Mouse (Mus musculus): ENCODE results near the gene Sik3. TPM values are rescaled to one million over a fixed set of nuclear protein-coding genes. Genes with fewer than 3 reads are reported as not detected.

The Sik3 gene
- polyA plus RNA-seq, 1 experiment from 2014 or later, result 10.8 TPM

DNA sequence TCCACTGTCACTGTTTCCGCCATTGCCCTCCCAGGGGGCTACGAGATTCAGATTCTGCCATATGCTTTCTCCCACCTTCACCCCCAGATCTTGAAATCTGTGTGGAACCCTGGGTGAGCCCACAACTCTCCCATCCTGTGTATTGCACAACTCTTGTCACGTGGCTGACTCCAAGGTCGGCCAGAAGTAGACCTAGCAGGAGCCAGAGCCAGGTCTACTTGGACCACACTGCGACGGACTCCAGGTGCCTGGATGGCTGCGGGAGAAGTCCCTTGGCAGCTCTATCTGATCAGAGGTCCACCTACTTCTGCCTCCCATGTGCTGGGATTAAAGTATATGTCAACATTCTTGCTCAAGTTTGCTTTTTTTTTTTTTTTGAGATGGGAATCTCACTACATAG lies 248.5 kb downstream of the Sik3 start:
- no peaks in the 10 kb centered on the region for H3K36me3 ChIP-seq (ENCODE audit: control insufficient read depth, insufficient read depth, low read length)
- H3K4me2 ChIP-seq (ENCODE audit: low read depth), result no peak overlapping the region
- no peaks in the 10 kb centered on the region for H3K27me3 ChIP-seq (ENCODE audit: control insufficient read depth, insufficient read depth, low read length)
- H3K9ac ChIP-seq (ENCODE audit: low read length), result no peak overlapping the region
- H3K4me3 ChIP-seq (ENCODE audit: low read depth, low read length), result no peak overlapping the region
- WGBS, result 87% methylated on average over 7 of the region's 7 CpGs
- H3K9me3 ChIP-seq (ENCODE audit: control insufficient read depth, low read length), result no peaks in the 10 kb centered on the region
- no peak overlapping the region for H3K27ac ChIP-seq (ENCODE audit: low read depth, low read length)
- no peaks in the 10 kb centered on the region for H3K4me1 ChIP-seq (ENCODE audit: control insufficient read depth, insufficient read depth, low read length)
- no peak for DNase-seq (ENCODE audit: low spot score)
- no peak for ATAC-seq (ENCODE audit: insufficient read depth, low FRiP score, low TSS enrichment)

DNA sequence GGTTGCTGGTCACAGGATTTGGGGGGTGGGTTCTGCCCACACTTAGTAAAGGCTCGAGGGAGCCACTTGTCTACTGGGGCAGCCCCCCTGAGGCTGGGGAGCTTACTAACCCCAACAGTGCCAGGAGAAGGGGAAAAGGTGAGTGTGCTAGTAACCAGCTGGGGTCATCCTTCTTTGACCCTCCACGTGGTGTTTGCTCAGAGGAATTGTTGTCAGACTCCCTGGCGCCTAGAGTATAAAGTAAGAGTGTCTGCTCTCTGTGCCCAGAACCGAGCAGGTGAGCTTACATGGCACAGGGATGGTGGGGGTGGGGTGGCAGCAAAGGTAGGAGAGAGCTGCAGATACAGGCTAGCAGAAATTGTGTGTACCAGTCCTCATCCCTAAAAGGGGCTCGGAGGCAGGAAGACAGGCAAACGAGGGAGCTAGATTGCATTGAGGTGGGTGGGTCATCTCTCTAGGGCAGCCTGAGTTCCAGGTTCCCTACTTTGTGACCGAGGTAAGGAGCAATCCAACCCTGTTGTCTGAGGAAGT lies 255.8 kb downstream of the Sik3 start, which contains the start of gene Apoa5:
Apoa5 (plus strand) TSS at position 291 of the 531 bp plus-strand sequence.
- no peak within 1 kb of the TSS for H3K4me2 ChIP-seq (ENCODE audit: low read depth)
- H3K4me1 ChIP-seq (ENCODE audit: control insufficient read depth, insufficient read depth, low read length), result no peaks in the 10 kb centered on the region
- no peaks in the 10 kb centered on the region for H3K9me3 ChIP-seq (ENCODE audit: control insufficient read depth, low read length)
- WGBS, result 59% methylated on average over 7 of the region's 7 CpGs
- DNase-seq (ENCODE audit: low spot score), result no peak
- ATAC-seq (ENCODE audit: insufficient read depth, low FRiP score, low TSS enrichment), result no peak
- H3K27me3 ChIP-seq (ENCODE audit: control insufficient read depth, insufficient read depth, low read length), result no peaks in the 10 kb centered on the region
- no peaks in the 10 kb centered on the region for H3K36me3 ChIP-seq (ENCODE audit: control insufficient read depth, insufficient read depth, low read length)
- H3K27ac ChIP-seq (ENCODE audit: low read depth, low read length), result no peak within 1 kb of the TSS
- H3K4me3 ChIP-seq (ENCODE audit: low read depth, low read length), result no peak within 1 kb of the TSS
- no peak within 1 kb of the TSS for H3K9ac ChIP-seq (ENCODE audit: low read length)

DNA sequence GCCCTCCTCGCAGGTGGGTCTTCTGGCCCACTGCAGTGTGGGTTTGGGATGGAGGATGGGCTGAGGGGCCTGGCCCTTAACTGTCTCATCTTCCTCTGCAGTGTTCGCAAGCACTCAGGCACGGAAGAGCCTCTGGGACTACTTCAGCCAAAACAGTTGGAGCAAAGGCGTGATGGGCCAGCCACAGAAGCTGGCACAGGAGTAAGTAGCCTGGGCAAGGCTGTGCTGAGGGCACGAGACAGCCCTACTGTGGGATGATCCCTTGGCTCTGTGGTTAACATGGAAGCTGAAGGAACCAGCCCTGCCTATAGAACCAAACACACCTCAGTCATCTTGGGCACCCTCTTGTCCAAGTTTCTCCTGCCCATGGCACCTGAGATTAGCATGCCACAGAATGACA lies 256.5 kb downstream of the Sik3 start:
- Histone ChIP-seq H3K9ac (ENCODE audit: low read length) (no peak overlapping the region), H3K27ac (ENCODE audit: low read depth, low read length) (no peak overlapping the region), H3K9me3 (ENCODE audit: control insufficient read depth, low read length) (no peaks in the 10 kb centered on the region), H3K27me3 (ENCODE audit: control insufficient read depth, insufficient read depth, low read length) (no peaks in the 10 kb centered on the region), H3K4me1 (ENCODE audit: control insufficient read depth, insufficient read depth, low read length) (no peaks in the 10 kb centered on the region), H3K4me3 (ENCODE audit: low read depth, low read length) (no peak overlapping the region), H3K36me3 (ENCODE audit: control insufficient read depth, insufficient read depth, low read length) (no peaks in the 10 kb centered on the region), H3K4me2 (ENCODE audit: low read depth) (no peak overlapping the region)
- 91% methylated on average over 5 of the region's 5 CpGs for WGBS
- no peak for ATAC-seq (ENCODE audit: insufficient read depth, low FRiP score, low TSS enrichment)
- no peak for DNase-seq (ENCODE audit: low spot score)

DNA sequence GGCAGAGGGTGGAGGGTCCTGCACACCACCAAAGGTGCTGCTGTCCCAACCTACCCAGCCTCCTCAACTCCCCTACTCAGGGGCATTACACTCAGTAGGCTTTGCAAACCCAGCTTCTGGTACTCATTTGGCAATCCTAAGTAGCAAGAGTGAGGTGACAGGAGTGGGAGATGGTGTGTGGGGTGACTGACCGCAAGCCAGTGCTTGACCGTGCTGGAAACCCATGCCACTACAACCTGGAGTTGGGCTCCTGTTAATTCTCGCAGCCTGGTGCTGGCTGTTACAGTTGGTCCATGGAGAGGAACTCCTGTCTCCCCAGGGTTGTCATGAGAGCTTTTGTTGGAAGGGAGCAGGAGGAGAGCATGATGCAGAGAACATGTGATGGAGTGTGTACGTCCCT lies 258.2 kb downstream of the Sik3 start:
- no peaks in the 10 kb centered on the region for H3K27me3 ChIP-seq (ENCODE audit: control insufficient read depth, insufficient read depth, low read length)
- H3K36me3 ChIP-seq (ENCODE audit: control insufficient read depth, insufficient read depth, low read length), result no peaks in the 10 kb centered on the region
- ATAC-seq (ENCODE audit: insufficient read depth, low FRiP score, low TSS enrichment) (no peak), DNase-seq (ENCODE audit: low spot score) (no peak)
- H3K4me1 ChIP-seq (ENCODE audit: control insufficient read depth, insufficient read depth, low read length), result no peaks in the 10 kb centered on the region
- H3K27ac ChIP-seq (ENCODE audit: low read depth, low read length), result no peak overlapping the region
- H3K9ac ChIP-seq (ENCODE audit: low read length), result no peak overlapping the region
- H3K4me3 ChIP-seq (ENCODE audit: low read depth, low read length), result no peak overlapping the region
- H3K9me3 ChIP-seq (ENCODE audit: control insufficient read depth, low read length), result no peaks in the 10 kb centered on the region
- H3K4me2 ChIP-seq (ENCODE audit: low read depth), result no peak overlapping the region
- 91% methylated on average over 4 of the region's 4 CpGs for WGBS

DNA sequence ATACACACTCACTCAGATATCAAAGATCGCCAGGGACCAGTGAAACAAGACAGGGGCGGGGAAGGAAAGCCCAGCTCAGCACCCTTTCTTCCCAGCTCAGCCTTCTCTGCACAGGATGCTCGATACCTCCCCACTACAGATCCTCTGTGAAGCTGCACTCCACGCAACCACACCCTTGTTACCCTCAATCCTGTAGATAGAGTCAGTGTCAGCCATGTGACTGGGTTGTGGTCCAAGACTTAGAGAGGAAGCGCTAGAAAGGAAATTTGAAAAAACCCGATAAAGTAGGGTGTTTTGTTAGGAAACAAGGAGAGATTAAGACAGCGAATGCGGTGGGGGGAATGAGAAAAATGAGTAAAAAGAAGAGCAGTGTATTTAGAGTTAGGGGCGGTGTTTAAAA lies 259.4 kb downstream of the Sik3 start:
- no peak overlapping the region for H3K4me3 ChIP-seq (ENCODE audit: low read depth, low read length)
- no peak for DNase-seq (ENCODE audit: low spot score)
- 90% methylated on average over 9 of the region's 9 CpGs for WGBS
- H3K9me3 ChIP-seq (ENCODE audit: control insufficient read depth, low read length), result no peaks in the 10 kb centered on the region
- H3K4me2 ChIP-seq (ENCODE audit: low read depth), result no peak overlapping the region
- no peak overlapping the region for H3K9ac ChIP-seq (ENCODE audit: low read length)
- no peak for ATAC-seq (ENCODE audit: insufficient read depth, low FRiP score, low TSS enrichment)
- peaks cover 2% of the 10 kb centered on the region; the same call in 1 of the 2 replicates for H3K36me3 ChIP-seq (ENCODE audit: control insufficient read depth, insufficient read depth, low read length)
- H3K27ac ChIP-seq (ENCODE audit: low read depth, low read length), result no peak overlapping the region
- no peaks in the 10 kb centered on the region for H3K27me3 ChIP-seq (ENCODE audit: control insufficient read depth, insufficient read depth, low read length)
- H3K4me1 ChIP-seq (ENCODE audit: control insufficient read depth, insufficient read depth, low read length), result no peaks in the 10 kb centered on the region

DNA sequence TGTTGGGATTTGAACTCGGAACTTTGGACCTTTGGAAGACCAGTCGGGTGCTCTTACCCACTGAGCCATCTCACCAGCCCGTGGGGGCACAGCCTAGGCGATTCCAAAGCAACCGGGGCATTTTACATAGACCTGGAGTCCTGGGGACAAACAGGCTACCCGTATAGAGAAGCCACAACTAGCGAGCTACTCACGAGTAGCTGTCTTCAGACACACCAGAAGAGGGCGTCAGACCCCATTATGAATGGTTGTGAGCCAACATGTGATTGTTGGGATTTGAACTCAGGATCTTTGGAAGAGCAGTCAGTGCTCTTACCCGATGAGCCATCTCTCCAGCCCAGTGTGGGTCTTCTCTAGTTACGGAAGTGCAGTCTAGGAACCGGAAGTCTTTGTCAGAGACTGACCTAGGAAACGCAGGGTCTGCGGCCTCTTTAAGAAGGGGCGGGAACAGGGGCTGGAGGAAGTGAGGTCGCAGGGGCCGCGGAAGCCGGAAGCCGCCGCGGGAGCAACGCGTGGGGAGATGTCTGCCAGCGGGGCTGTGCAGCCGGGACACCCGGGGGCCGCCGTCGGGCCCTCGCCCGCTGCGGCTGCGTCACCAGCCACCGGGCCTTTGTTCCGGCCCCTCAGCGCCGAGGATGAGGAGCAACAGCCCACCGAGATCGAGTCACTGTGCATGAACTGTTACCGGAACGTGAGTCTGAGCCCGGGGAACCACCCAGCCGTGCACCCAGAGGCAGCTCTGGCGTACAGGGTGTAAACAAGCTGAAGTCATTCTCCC lies 260.2 kb downstream of the Sik3 start, which contains the start of gene Zpr1:
Zpr1 (plus strand) TSS at position 388 of the 778 bp plus-strand sequence.
- Histone ChIP-seq H3K36me3 (ENCODE audit: control insufficient read depth, insufficient read depth, low read length) (peaks cover 2% of the 10 kb centered on the region; the same call in 1 of the 2 replicates), H3K27ac (ENCODE audit: low read depth, low read length) (no peak within 1 kb of the TSS), H3K9me3 (ENCODE audit: control insufficient read depth, low read length) (no peaks in the 10 kb centered on the region), H3K27me3 (ENCODE audit: control insufficient read depth, insufficient read depth, low read length) (no peaks in the 10 kb centered on the region), H3K4me3 (ENCODE audit: low read depth, low read length) (peak within 1 kb of the TSS; percentile 73), H3K9ac (ENCODE audit: low read length) (peak within 1 kb of the TSS; percentile 58), H3K4me2 (ENCODE audit: low read depth) (peak within 1 kb of the TSS; percentile 73), H3K4me1 (ENCODE audit: control insufficient read depth, insufficient read depth, low read length) (no peaks in the 10 kb centered on the region)
- 5% methylated on average over 45 of the region's 45 CpGs for WGBS
- DNase-seq (ENCODE audit: low spot score) (peak; percentile 90), ATAC-seq (ENCODE audit: insufficient read depth, low FRiP score, low TSS enrichment) (peak; percentile 96)

Other genes starting within 250 kb of the Sik3 start
- 14.0 and 19.7 TPM in 2 replicates for gene Cep164, start 184.1 kb upstream of the Sik3 start, polyA plus RNA-seq (2014; fragmentation: Nextera tagmentation; extraction: Ambion mirVana)
- 30.6 and 32.2 TPM in 2 replicates for gene Bace1, start 174.2 kb upstream of the Sik3 start, polyA plus RNA-seq (2014; fragmentation: Nextera tagmentation; extraction: Ambion mirVana)
- gene Pcsk7, start 106.3 kb upstream of the Sik3 start, polyA plus RNA-seq (2014; fragmentation: Nextera tagmentation; extraction: Ambion mirVana), result 17.6 and 18.1 TPM in 2 replicates
- 71.6 and 76.3 TPM in 2 replicates for gene Rnf214, start 105.9 kb upstream of the Sik3 start, polyA plus RNA-seq (2014; fragmentation: Nextera tagmentation; extraction: Ambion mirVana)
- gene Tagln, start 76.8 kb upstream of the Sik3 start, polyA plus RNA-seq (2014; fragmentation: Nextera tagmentation; extraction: Ambion mirVana), result 13.5 and 19.2 TPM in 2 replicates
- 28.7 and 34.7 TPM in 2 replicates for gene Sidt2, start 57.6 kb upstream of the Sik3 start, polyA plus RNA-seq (2014; fragmentation: Nextera tagmentation; extraction: Ambion mirVana)
- 277 and 283 TPM in 2 replicates for gene Pafah1b2, start 130 bp upstream of the Sik3 start, polyA plus RNA-seq (2014; fragmentation: Nextera tagmentation; extraction: Ambion mirVana)
- 1.4 and 2.1 TPM in 2 replicates for gene Apoa1, start 215.8 kb downstream of the Sik3 start, polyA plus RNA-seq (2014; fragmentation: Nextera tagmentation; extraction: Ambion mirVana)
- gene Apoc3, start 222.8 kb downstream of the Sik3 start, polyA plus RNA-seq (2014; fragmentation: Nextera tagmentation; extraction: Ambion mirVana), result not detected in 2 replicates
- gene Apoa4, start 227.9 kb downstream of the Sik3 start, polyA plus RNA-seq (2014; fragmentation: Nextera tagmentation; extraction: Ambion mirVana), result not detected in 2 replicates

Measured in neural tube, embryonic 11.5 days (tissue).